Mouse (Mus musculus): ENCODE results near the gene Adgrg3. TPM values are rescaled to one million over a fixed set of nuclear protein-coding genes. Genes with fewer than 3 reads are reported as not detected.
A peak's percentile ranks its signal among the peaks of the same experiment; 100 is the strongest.
"Not testable (repeated sequence)": the region's sequence is repeated elsewhere in the genome, so short reads cannot be mapped to it uniquely, and the experiment has no call there.

Adgrg3 gene
- total RNA-seq, 2 experiments from 2014 or later = 0.33 TPM

- no peak for DNase-seq
- intact Hi-C loops (cut with DNase I; ENCODE audit: low total_unique reads) = no loop called here
These were observed 610 bp downstream of the Adgrg3 start for GRCm38 (mm10) chr8:95017969-95018635.

- no peak for DNase-seq
- intact Hi-C loops (cut with DNase I; ENCODE audit: low total_unique reads) = no loop called here
These were observed 2.8 kb downstream of the Adgrg3 start for GRCm38 (mm10) chr8:95020293-95020777.

GRCm38 (mm10) chr8:95020821-95021220, 3.3 kb downstream of the Adgrg3 start:
- no peak for DNase-seq
- intact Hi-C loops (cut with DNase I; ENCODE audit: low total_unique reads) = no loop called here

GRCm38 (mm10) chr8:95023201-95023600, 5.7 kb downstream of the Adgrg3 start:
- no peak for DNase-seq
- intact Hi-C loops (cut with DNase I; ENCODE audit: low total_unique reads) = no loop called here

GRCm38 (mm10) chr8:95024387-95024786, 6.9 kb downstream of the Adgrg3 start:
- intact Hi-C loops (cut with DNase I; ENCODE audit: low total_unique reads) = no loop called here
- DNase-seq = no peak

GRCm38 (mm10) chr8:95025421-95025820, 7.9 kb downstream of the Adgrg3 start:
- intact Hi-C loops (cut with DNase I; ENCODE audit: low total_unique reads) = no loop called here
- DNase-seq = no peak

GRCm38 (mm10) chr8:95028391-95028790, 10.9 kb downstream of the Adgrg3 start:
- intact Hi-C loops (cut with DNase I; ENCODE audit: low total_unique reads); DNase-seq: not testable (repeated sequence)

- DNase-seq = peak; percentile 33
These were observed 19.8 kb downstream of the Adgrg3 start for GRCm38 (mm10) chr8:95037106-95037925.

GRCm38 (mm10) chr8:95041883-95042784, 24.6 kb downstream of the Adgrg3 start:
- intact Hi-C loops (cut with DNase I; ENCODE audit: low total_unique reads) = no loop called here
- DNase-seq = no peak

More at GRCm38 (mm10) chr8:95037106-95037925, 19.8 kb downstream of the Adgrg3 start:
- intact Hi-C loops (cut with DNase I; ENCODE audit: low total_unique reads) = no loop called here

GRCm38 (mm10) chr8:95044811-95045210, 27.3 kb downstream of the Adgrg3 start:
- intact Hi-C loops (cut with DNase I; ENCODE audit: low total_unique reads) = no loop called here

GRCm38 (mm10) chr8:95046982-95047381, 29.5 kb downstream of the Adgrg3 start:
- DNase-seq = no peak
- intact Hi-C loops (cut with DNase I; ENCODE audit: low total_unique reads) = no loop called here

More at GRCm38 (mm10) chr8:95044811-95045210, 27.3 kb downstream of the Adgrg3 start:
- DNase-seq = no peak

- intact Hi-C loops (cut with DNase I; ENCODE audit: low total_unique reads) = no loop called here
- no peak for DNase-seq
These were observed 30.6 kb downstream of the Adgrg3 start for GRCm38 (mm10) chr8:95047884-95048680.

GRCm38 (mm10) chr8:95049636-95050035, 32.1 kb downstream of the Adgrg3 start:
- intact Hi-C loops (cut with DNase I; ENCODE audit: low total_unique reads) = no loop called here
- DNase-seq = no peak

GRCm38 (mm10) chr8:95054438-95054837, 36.9 kb downstream of the Adgrg3 start:
- no peak for DNase-seq
- intact Hi-C loops (cut with DNase I; ENCODE audit: low total_unique reads) = no loop called here

GRCm38 (mm10) chr8:95054927-95055510, 37.5 kb downstream of the Adgrg3 start, which contains the start of gene Drc7:
Gene Drc7, plus strand, starts transcription at chr8:95055103.
- no peak for DNase-seq

GRCm38 (mm10) chr8:95056414-95056813, 38.9 kb downstream of the Adgrg3 start:
- intact Hi-C loops (cut with DNase I; ENCODE audit: low total_unique reads) = no loop called here
- no peak for DNase-seq

More at GRCm38 (mm10) chr8:95054927-95055510, 37.5 kb downstream of the Adgrg3 start, which contains the start of gene Drc7:
- intact Hi-C loops (cut with DNase I; ENCODE audit: low total_unique reads) = no loop called here

- DNase-seq = no peak
- intact Hi-C loops (cut with DNase I; ENCODE audit: low total_unique reads) = no loop called here
These were observed 41.2 kb downstream of the Adgrg3 start for GRCm38 (mm10) chr8:95058661-95059060.

- DNase-seq = no peak
- intact Hi-C loops (cut with DNase I; ENCODE audit: low total_unique reads) = no loop called here
These were observed 42.5 kb downstream of the Adgrg3 start for GRCm38 (mm10) chr8:95059812-95060533.

Measured in gastrocnemius, postnatal 14 days (tissue).